Mouse (Mus musculus) lung, embryonic 15.5 days (tissue): ENCODE results near the gene Ppip5k2. TPM values are rescaled to one million over a fixed set of nuclear protein-coding genes. Genes with fewer than 3 reads are reported as not detected.
A peak's percentile ranks its signal among the peaks of the same experiment; 100 is the strongest.

Source experiments
- ATAC-seq: fragments of 200-750 bp; cut with Nextera tagmentation; 2 replicates; pipeline ENCODE4 v1.8.0; 2017; ENCODE audit warnings: moderate number of reproducible peaks, borderline replicate concordance; ENCODE audit not compliant: low FRiP score, low TSS enrichment; ENCODE audit errors: extremely low read depth
- H3K27ac ChIP-seq: fragments of 300-500 bp; sonication (generic); 2 replicates; pipeline ENCODE4 v1.5.1; 2015; ENCODE audit warnings: moderate library complexity, mild to moderate bottlenecking, inconsistent platforms
- H3K27me3 ChIP-seq: fragments of 300-500 bp; sonication (generic); 2 replicates; pipeline ENCODE4 v1.6.1; 2015; ENCODE audit warnings: inconsistent platforms
- H3K36me3 ChIP-seq: fragments of 300-500 bp; sonication (generic); 2 replicates; pipeline ENCODE4 v1.6.1; 2015; ENCODE audit warnings: inconsistent platforms
- H3K4me1 ChIP-seq: fragments of 300-500 bp; sonication (generic); 2 replicates; pipeline ENCODE4 v1.6.1; 2015; ENCODE audit warnings: inconsistent platforms
- H3K4me2 ChIP-seq: fragments of 300-500 bp; sonication (generic); 2 replicates; pipeline ENCODE4 v1.6.1; 2015; ENCODE audit warnings: inconsistent platforms, mild to moderate bottlenecking, moderate library complexity
- H3K4me3 ChIP-seq: fragments of 300-500 bp; sonication (generic); 2 replicates; pipeline ENCODE4 v1.5.1; 2015; ENCODE audit warnings: mild to moderate bottlenecking, inconsistent platforms
- H3K9ac ChIP-seq: fragments of 300-500 bp; sonication (generic); 2 replicates; pipeline ENCODE4 v1.6.1; 2015; ENCODE audit warnings: inconsistent platforms
- H3K9me3 ChIP-seq: fragments of 300-500 bp; sonication (generic); 2 replicates; pipeline ENCODE4 v1.6.1; 2016; ENCODE audit warnings: inconsistent platforms
- WGBS: fragments of 180-500 bp; shearing (Covaris S2); methylation state at CpG from one replicate; pipeline ENCODE4 v1.1.7; 2015; 5-methylcytosine and 5-hydroxymethylcytosine counted together
- polyA plus RNA-seq: library from polyadenylated mRNA; unstranded; fragments of >200 nt; fragmentation: Nextera tagmentation; extraction: Ambion mirVana; gene quantifications from 2 replicates; pipeline ENCODE4 v1.2.1, GENCODE M21; 2015

The Ppip5k2 gene
- polyA plus RNA-seq, 1 experiment from 2014 or later = 26.2 TPM

GRCm38 (mm10) chr1:97698956-97699570 is 71.1 kb downstream of the Ppip5k2 start:
- no peak overlapping the region for H3K27ac ChIP-seq
- no peak overlapping the region for H3K4me2 ChIP-seq
- no peak for ATAC-seq
- no peaks in the 10 kb centered on the region for H3K36me3 ChIP-seq
- H3K27me3 ChIP-seq = no peaks in the 10 kb centered on the region
- no peak overlapping the region for H3K9ac ChIP-seq
- WGBS = 12% methylated on average over 11 of the region's 11 CpGs
- H3K4me3 ChIP-seq = no peak overlapping the region
- no peaks in the 10 kb centered on the region for H3K9me3 ChIP-seq
- 0 out of 2 replicates have a peak, but pooled peaks cover 4% of the 10 kb centered on the region for H3K4me1 ChIP-seq

- Histone ChIP-seq H3K9ac (no peak overlapping the region), H3K4me2 (no peak overlapping the region), H3K4me1 (0 out of 2 replicates have a peak, but pooled peaks cover 4% of the 10 kb centered on the region), H3K4me3 (no peak overlapping the region), H3K27me3 (no peaks in the 10 kb centered on the region), H3K36me3 (no peaks in the 10 kb centered on the region), H3K27ac (no peak overlapping the region), H3K9me3 (no peaks in the 10 kb centered on the region)
- ATAC-seq = no peak
- 96% methylated on average over 1 of the region's 1 CpGs for WGBS
Measured at GRCm38 (mm10) chr1:97697273-97697672, 72.9 kb downstream of the Ppip5k2 start.

GRCm38 (mm10) chr1:97693825-97694224 is 76.4 kb downstream of the Ppip5k2 start:
- H3K27me3 ChIP-seq = no peaks in the 10 kb centered on the region
- H3K4me2 ChIP-seq = no peak overlapping the region
- H3K4me1 ChIP-seq = no peaks in the 10 kb centered on the region
- no peaks in the 10 kb centered on the region for H3K36me3 ChIP-seq
- no peak overlapping the region for H3K4me3 ChIP-seq
- H3K27ac ChIP-seq = no peak overlapping the region
- H3K9ac ChIP-seq = no peak overlapping the region
- ATAC-seq = no peak
- no peaks in the 10 kb centered on the region for H3K9me3 ChIP-seq

GRCm38 (mm10) chr1:97688756-97689155 is 81.5 kb downstream of the Ppip5k2 start:
- H3K9ac ChIP-seq = no peak overlapping the region
- no peak overlapping the region for H3K4me2 ChIP-seq
- no peaks in the 10 kb centered on the region for H3K36me3 ChIP-seq
- 8% methylated on average over 3 of the region's 3 CpGs for WGBS
- no peak overlapping the region for H3K27ac ChIP-seq
- H3K4me1 ChIP-seq = no peaks in the 10 kb centered on the region
- no peaks in the 10 kb centered on the region for H3K9me3 ChIP-seq
- no peaks in the 10 kb centered on the region for H3K27me3 ChIP-seq
- ATAC-seq = no peak
- H3K4me3 ChIP-seq = no peak overlapping the region

- Histone ChIP-seq H3K4me3 (no peak overlapping the region), H3K9ac (no peak overlapping the region), H3K9me3 (no peaks in the 10 kb centered on the region), H3K27me3 (no peaks in the 10 kb centered on the region), H3K4me2 (no peak overlapping the region), H3K36me3 (no peaks in the 10 kb centered on the region), H3K27ac (no peak overlapping the region), H3K4me1 (no peaks in the 10 kb centered on the region)
- 75% methylated on average over 4 of the region's 4 CpGs for WGBS
- no peak for ATAC-seq
Measured at GRCm38 (mm10) chr1:97676526-97677177, 93.6 kb downstream of the Ppip5k2 start.

GRCm38 (mm10) chr1:97676115-97676514 is 94.1 kb downstream of the Ppip5k2 start:
- no peaks in the 10 kb centered on the region for H3K36me3 ChIP-seq
- 57% methylated on average over 2 of the region's 2 CpGs for WGBS
- ATAC-seq = no peak
- H3K4me3 ChIP-seq = no peak overlapping the region
- no peak overlapping the region for H3K4me2 ChIP-seq
- H3K27me3 ChIP-seq = no peaks in the 10 kb centered on the region
- H3K9me3 ChIP-seq = no peaks in the 10 kb centered on the region
- H3K9ac ChIP-seq = no peak overlapping the region
- H3K4me1 ChIP-seq = no peaks in the 10 kb centered on the region
- no peak overlapping the region for H3K27ac ChIP-seq

GRCm38 (mm10) chr1:97672849-97673248 is 97.4 kb downstream of the Ppip5k2 start:
- no peak overlapping the region for H3K9ac ChIP-seq
- H3K4me3 ChIP-seq = no peak overlapping the region
- H3K27ac ChIP-seq = no peak overlapping the region
- WGBS = 25% methylated on average over 2 of the region's 2 CpGs
- H3K4me1 ChIP-seq = peaks cover 3% of the 10 kb centered on the region; the same call in 1 of the 2 replicates
- no peaks in the 10 kb centered on the region for H3K27me3 ChIP-seq
- no peaks in the 10 kb centered on the region for H3K36me3 ChIP-seq
- ATAC-seq = no peak
- H3K4me2 ChIP-seq = no peak overlapping the region
- no peaks in the 10 kb centered on the region for H3K9me3 ChIP-seq

- H3K27ac ChIP-seq = no peak overlapping the region
- WGBS = 96% methylated on average over 1 of the region's 1 CpGs
- H3K27me3 ChIP-seq = no peaks in the 10 kb centered on the region
- ATAC-seq = no peak
- H3K4me3 ChIP-seq = no peak overlapping the region
- H3K4me2 ChIP-seq = no peak overlapping the region
- H3K9me3 ChIP-seq = no peaks in the 10 kb centered on the region
- H3K36me3 ChIP-seq = no peaks in the 10 kb centered on the region
- H3K4me1 ChIP-seq = peaks cover 8% of the 10 kb centered on the region; the same call in 1 of the 2 replicates
- H3K9ac ChIP-seq = no peak overlapping the region
Measured at GRCm38 (mm10) chr1:97667288-97667687, 102.9 kb downstream of the Ppip5k2 start.

- peaks cover 10% of the 10 kb centered on the region; the same call in 1 of the 2 replicates for H3K4me1 ChIP-seq
- H3K4me2 ChIP-seq = peak overlapping the region; percentile 81
- WGBS = 11% methylated on average over 7 of the region's 7 CpGs
- ATAC-seq = no peak
- no peaks in the 10 kb centered on the region for H3K27me3 ChIP-seq
- H3K4me3 ChIP-seq = peak overlapping the region; percentile 90
- no peak overlapping the region for H3K27ac ChIP-seq
- no peaks in the 10 kb centered on the region for H3K36me3 ChIP-seq
- H3K9ac ChIP-seq = peak overlapping the region; percentile 71
- no peaks in the 10 kb centered on the region for H3K9me3 ChIP-seq
Measured at GRCm38 (mm10) chr1:97662324-97662723, 107.9 kb downstream of the Ppip5k2 start.

GRCm38 (mm10) chr1:97661406-97662241 is 108.6 kb downstream of the Ppip5k2 start, which contains the start of gene D1Ertd622e:
D1Ertd622e (minus strand) TSS chr1:97662074.
- ATAC-seq = peak; percentile 95
- peak within 1 kb of the TSS; percentile 90 for H3K4me3 ChIP-seq
- H3K27me3 ChIP-seq = no peaks in the 10 kb centered on the region
- H3K36me3 ChIP-seq = no peaks in the 10 kb centered on the region
- H3K27ac ChIP-seq = peak within 1 kb of the TSS; percentile 90
- under 1% methylated on average over 85 of the region's 106 CpGs for WGBS
- peak within 1 kb of the TSS; percentile 71 for H3K9ac ChIP-seq
- H3K9me3 ChIP-seq = no peaks in the 10 kb centered on the region
- peak within 1 kb of the TSS; percentile 81 for H3K4me2 ChIP-seq
- peaks cover 10% of the 10 kb centered on the region; the same call in 1 of the 2 replicates for H3K4me1 ChIP-seq

- H3K27me3 ChIP-seq = no peaks in the 10 kb centered on the region
- peaks cover 10% of the 10 kb centered on the region; the same call in 1 of the 2 replicates for H3K4me1 ChIP-seq
- peak overlapping the region; percentile 81 for H3K4me2 ChIP-seq
- H3K4me3 ChIP-seq = peak overlapping the region; percentile 90
- peak overlapping the region; percentile 90 for H3K27ac ChIP-seq
- H3K9me3 ChIP-seq = no peaks in the 10 kb centered on the region
- H3K9ac ChIP-seq = peak overlapping the region; percentile 71
- WGBS = under 1% methylated on average over 80 of the region's 93 CpGs
- peak; percentile 62 for ATAC-seq
- no peaks in the 10 kb centered on the region for H3K36me3 ChIP-seq
Measured at GRCm38 (mm10) chr1:97660687-97661405, 109.4 kb downstream of the Ppip5k2 start.
